Mouse (Mus musculus) central nervous system, embryonic 14 days (tissue): Measurements from ENCODE around the gene Tfap2c. TPM values are rescaled to one million over a fixed set of nuclear protein-coding genes. Genes with fewer than 3 reads are reported as not detected.

Experiments used
- polyA plus RNA-seq: library from polyadenylated mRNA; depleted of rRNA; stranded (reverse); fragments of >200 nt; gene quantifications from 2 replicates; pipeline ENCODE4 v1.2.3, GENCODE M21; 2012; rRNA removed

The Tfap2c gene
- polyA plus RNA-seq, result 10.8 and 19.0 TPM in 2 replicates

GRCm38 (mm10) chr2:172549371-172550155 is at the start of gene Tfap2c:
Tfap2c (plus strand) TSS chr2:172549593.

Other genes starting within 250 kb of the Tfap2c start
- 19.7 and 29.5 TPM in 2 replicates for gene Fam210b, start 204.0 kb upstream of the Tfap2c start, polyA plus RNA-seq
- 32.2 and 41.6 TPM in 2 replicates for gene Aurka, start 179.1 kb upstream of the Tfap2c start, polyA plus RNA-seq
- 40.4 and 43.0 TPM in 2 replicates for gene Cstf1, start 178.9 kb upstream of the Tfap2c start, polyA plus RNA-seq
- 0.09 and 0.19 TPM in 2 replicates for gene Cass4, start 155.8 kb upstream of the Tfap2c start, polyA plus RNA-seq
- 64.2 and 67.5 TPM in 2 replicates for gene Rtf2, start 109.0 kb upstream of the Tfap2c start, polyA plus RNA-seq
- gene Gcnt7, start 91.0 kb upstream of the Tfap2c start, polyA plus RNA-seq, result not detected in 2 replicates
- 0.86 and 0.98 TPM in 2 replicates for gene Fam209, start 77.1 kb upstream of the Tfap2c start, polyA plus RNA-seq